ENCODE assay signal across 8 mouse cellular contexts in the genomic region with DNA sequence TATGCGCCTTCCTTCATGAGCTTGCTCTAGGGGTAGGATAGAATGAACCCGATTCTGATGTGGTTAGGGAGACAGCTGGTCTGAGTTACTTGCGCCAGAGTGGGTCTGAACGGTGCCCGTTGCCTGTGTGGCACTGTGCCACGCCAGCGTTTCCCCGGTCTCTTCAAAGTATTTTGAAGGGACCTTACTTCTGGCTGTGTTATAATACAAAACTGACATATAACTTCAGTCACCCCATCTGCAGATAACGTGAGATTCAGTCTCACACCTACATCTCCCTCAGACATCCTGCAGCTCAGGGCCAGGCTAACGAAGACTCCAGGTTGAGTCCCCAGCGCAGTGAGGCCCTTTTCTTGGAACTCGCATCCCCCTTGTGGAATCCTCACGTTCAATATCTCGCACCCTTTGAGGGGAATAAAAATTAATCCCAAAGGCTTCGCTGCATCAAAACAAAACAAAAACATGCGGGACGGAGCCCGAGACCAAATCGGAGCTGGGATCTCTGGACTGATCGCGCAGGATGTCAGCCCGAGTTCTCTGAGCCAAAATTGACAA. TPM values are rescaled to one million over a fixed set of nuclear protein-coding genes. Genes with fewer than 3 reads are reported as not detected.
DNase-seq lines count a peak whose midpoint lies in the region; ATAC-seq and TF ChIP-seq lines count a peak whose summit lies in the region.

No protein-coding gene starts in this region.

- ATAC-seq in forebrain, embryonic 12.5 days (ENCODE audit: low FRiP score): no peak

- H3K9ac ChIP-seq in ES-Bruce4 (ENCODE audit: low read depth, poor library complexity, severe bottlenecking): no peak overlapping the region
- peak overlapping the region; percentile 36; the same call in 1 of the 2 replicates for H3K9ac ChIP-seq in forebrain, embryonic 12.5 days

- no peak for DNase-seq in gastrocnemius, adult 2 months
- no peak for DNase-seq in gastrocnemius, postnatal 4 days (ENCODE audit: low spot score in 2 of 2)
- no peak for DNase-seq in midbrain, embryonic 10.5 days (ENCODE audit: low spot score)
- no peak for DNase-seq in layer of hippocampus, postnatal 36 days
- no peak for DNase-seq in adrenal gland, adult 8-10 months
- DNase-seq in lung, postnatal 4 days: no peak

- TF ChIP-seq CTCF in gastrocnemius, adult 2 months (IDR thresholded peaks at IDR 0.05): no peak
- TF ChIP-seq CTCF in ES-Bruce4 (IDR thresholded peaks at IDR 0.05; ENCODE audit: low read depth, low read length): no peak

- H3K4me2 ChIP-seq in forebrain, embryonic 12.5 days: peak overlapping the region; percentile 56

- no peaks in the 10 kb centered on the region for H3K9me3 ChIP-seq in ES-Bruce4 (replicated peaks; ENCODE audit: control insufficient read depth, insufficient read depth, low read length, poor library complexity, severe bottlenecking)
- H3K9me3 ChIP-seq in forebrain, embryonic 12.5 days: no peaks in the 10 kb centered on the region
- H3K9me3 ChIP-seq in midbrain, embryonic 10.5 days (replicated peaks): no peaks in the 10 kb centered on the region

- no peak overlapping the region for H3K27ac ChIP-seq in gastrocnemius, adult 2 months
- no peak overlapping the region for H3K27ac ChIP-seq in ES-Bruce4 (ENCODE audit: insufficient read depth, low read length)
- peak overlapping the region; percentile 77 for H3K27ac ChIP-seq in forebrain, embryonic 12.5 days
- no peak overlapping the region for H3K27ac ChIP-seq in midbrain, embryonic 10.5 days (replicated peaks)

- 1% methylated on average over 22 of the region's 22 CpGs for WGBS in forebrain, embryonic 12.5 days
- 1% methylated on average over 22 of the region's 22 CpGs for WGBS in midbrain, embryonic 10.5 days

- H3K4me1 ChIP-seq in ES-Bruce4 (ENCODE audit: control insufficient read depth, insufficient read depth, low read length): no peaks in the 10 kb centered on the region
- H3K4me1 ChIP-seq in forebrain, embryonic 12.5 days: peaks cover 36% of the 10 kb centered on the region
- peaks cover 37% of the 10 kb centered on the region for H3K4me1 ChIP-seq in midbrain, embryonic 10.5 days

- H3K4me3 ChIP-seq in gastrocnemius, adult 2 months: peak overlapping the region; percentile 71
- H3K4me3 ChIP-seq in ES-Bruce4 (ENCODE audit: low read depth, low read length): peak overlapping the region; percentile 43; the same call in 1 of the 2 replicates
- H3K4me3 ChIP-seq in forebrain, embryonic 12.5 days (replicated peaks): peak overlapping the region; percentile 49
- H3K4me3 ChIP-seq in midbrain, embryonic 10.5 days: peak overlapping the region; percentile 48

- peaks cover 30% of the 10 kb centered on the region for H3K27me3 ChIP-seq in ES-Bruce4 (ENCODE audit: control insufficient read depth, insufficient read depth, low read length, poor library complexity, severe bottlenecking)
- peaks cover 84% of the 10 kb centered on the region for H3K27me3 ChIP-seq in forebrain, embryonic 12.5 days
- peaks cover 97% of the 10 kb centered on the region for H3K27me3 ChIP-seq in midbrain, embryonic 10.5 days (ENCODE audit: low read depth, poor library complexity, severe bottlenecking)

- TF ChIP-seq POLR2A in ES-Bruce4 (IDR thresholded peaks at IDR 0.05; ENCODE audit: insufficient read depth, low read length): no peak

- intact Hi-C loops in gastrocnemius, adult 2 months (cut with DNase I): no loop called here

- no peak for TF ChIP-seq EP300 in ES-Bruce4 (IDR thresholded peaks at IDR 0.05; ENCODE audit: insufficient read depth, low read depth, low read length)

- H3K36me3 ChIP-seq in ES-Bruce4 (ENCODE audit: control insufficient read depth, insufficient read depth, low read length, poor library complexity, severe bottlenecking): no peaks in the 10 kb centered on the region
- H3K36me3 ChIP-seq in forebrain, embryonic 12.5 days (replicated peaks): no peaks in the 10 kb centered on the region
- no peaks in the 10 kb centered on the region for H3K36me3 ChIP-seq in midbrain, embryonic 10.5 days

RNA-seq across cellular contexts. Expression of a gene that starts 1.7 kb away (rescaled TPM):
- not detected for total RNA-seq in gastrocnemius, adult 2 months (2021)
- total RNA-seq in gastrocnemius, postnatal 4 days (2021): not detected
- 7.9 and 8.2 TPM in 2 replicates for polyA plus RNA-seq in ES-Bruce4 (2011; ENCODE audit: insufficient read depth, insufficient read length, low read depth, missing spikeins)
- 20.5 and 24.9 TPM in 2 replicates for polyA plus RNA-seq in forebrain, embryonic 12.5 days (2016; fragmentation: Nextera tagmentation; extraction: Ambion mirVana)
- polyA plus RNA-seq in midbrain, embryonic 10.5 days (2016; fragmentation: Nextera tagmentation; extraction: Ambion mirVana): 0.25 and 0.56 TPM in 2 replicates
- total RNA-seq in layer of hippocampus, postnatal 36 days (2021): 1 to 10 TPM in 1 of 2 experiments, under 1 TPM in 1; 0.77 to 1.2 TPM
- total RNA-seq in adrenal gland, adult 8-10 months (2022): under 1 TPM; 0.11 to 0.49 (median 0.43) TPM

RNA-seq across cellular contexts. Expression of a gene that starts 29.8 kb away (rescaled TPM):
- 100 to 1,000 TPM; 397 to 426 TPM for total RNA-seq in gastrocnemius, adult 2 months (2021)
- total RNA-seq in gastrocnemius, postnatal 4 days (2021): 100 to 1,000 TPM; 137 to 148 TPM
- 132 and 143 TPM in 2 replicates for polyA plus RNA-seq in ES-Bruce4 (2011; ENCODE audit: insufficient read depth, insufficient read length, low read depth, missing spikeins)
- 68.4 and 69.0 TPM in 2 replicates for polyA plus RNA-seq in forebrain, embryonic 12.5 days (2016; fragmentation: Nextera tagmentation; extraction: Ambion mirVana)
- polyA plus RNA-seq in midbrain, embryonic 10.5 days (2016; fragmentation: Nextera tagmentation; extraction: Ambion mirVana): 39.2 and 40.8 TPM in 2 replicates
- 10 to 100 TPM; 81.9 to 86.8 TPM for total RNA-seq in layer of hippocampus, postnatal 36 days (2021)
- 100 to 1,000 TPM; 129 to 187 (median 147) TPM for total RNA-seq in adrenal gland, adult 8-10 months (2022)
